Mouse (Mus musculus) hindlimb bud, embryonic 11.5 days (tissue): ENCODE measurements around the gene Camk2n2.
"Not testable (repeated sequence)": the region's sequence is repeated elsewhere in the genome, so short reads cannot be mapped to it uniquely, and the experiment has no call there.

Source experiments
- DNase-seq: peaks from one replicate; pipeline ENCODE4 v3.0.0-alpha.2; 2012; ENCODE audit warnings: low read depth, low spot score; ENCODE audit errors: extremely low spot score

Gene Camk2n2

DNA sequence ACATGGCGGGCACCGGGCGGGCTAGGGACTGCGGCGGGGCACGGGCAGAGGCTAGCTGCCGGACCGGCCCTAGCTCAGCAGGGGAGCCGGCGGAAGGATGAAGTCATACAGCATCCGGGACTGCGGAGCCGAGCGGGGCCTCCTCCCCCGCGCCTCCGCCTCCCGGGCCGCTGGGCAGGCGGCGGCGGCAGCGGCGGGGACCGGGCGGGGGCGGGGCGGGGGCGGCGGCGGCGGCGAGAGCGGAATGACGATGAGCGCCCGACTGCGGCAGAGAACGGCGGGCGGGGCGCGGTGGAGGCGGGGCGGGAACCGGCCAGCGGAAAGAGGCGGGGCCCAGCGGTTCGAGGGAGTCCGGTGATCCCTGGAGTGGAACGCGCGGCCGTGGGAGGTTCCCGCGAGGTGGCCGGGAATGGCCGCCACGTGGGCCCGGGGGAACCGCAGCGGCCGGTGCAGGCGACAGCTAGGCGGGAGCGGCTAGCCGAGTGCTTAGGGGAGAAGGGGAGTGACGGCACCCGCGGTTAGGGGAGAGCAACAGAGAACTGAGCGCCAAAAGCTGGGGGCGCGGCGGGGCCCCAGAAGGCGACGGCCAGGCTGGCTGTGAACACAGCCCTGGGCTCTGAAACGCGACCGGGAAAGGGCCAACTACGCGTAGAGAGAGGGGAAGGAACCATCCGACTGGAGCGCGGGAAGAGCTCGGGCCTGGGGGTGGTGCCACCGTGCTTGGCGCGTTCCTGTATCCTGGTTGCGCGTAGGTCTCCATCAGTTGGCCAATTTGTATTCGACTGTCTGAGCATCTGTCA, at the start of gene Camk2n2:
TSS of gene Camk2n2 (minus strand) at position 97 of the 800 bp plus-strand sequence.
- no peak for DNase-seq

GRCm38 (mm10) chr16:20670291-20670690, 49.2 kb upstream of the Camk2n2 start:
- no peak for DNase-seq

DNA sequence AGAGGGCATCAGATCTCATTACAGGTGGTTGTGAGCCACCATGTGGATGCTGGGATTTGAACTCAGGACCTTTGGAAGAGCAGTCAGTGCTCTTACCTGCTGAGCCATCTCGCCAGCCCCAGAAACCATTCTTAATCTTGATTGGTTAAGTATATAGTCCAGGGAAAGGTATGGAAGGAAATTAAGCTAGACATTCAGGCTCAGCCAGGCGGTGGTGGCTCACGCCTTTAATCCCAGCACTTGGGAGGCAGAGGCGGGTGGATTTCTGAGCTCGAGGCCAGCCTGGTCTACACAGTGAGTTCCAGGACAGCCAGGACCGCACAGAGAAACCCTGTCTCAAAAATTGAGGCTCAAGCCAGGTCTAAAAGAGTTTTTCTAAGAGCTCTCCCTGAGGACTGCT, 46.9 kb upstream of the Camk2n2 start, which contains the start of gene Eif4g1:
TSS of gene Eif4g1 (plus strand) at position 301 of the 400 bp plus-strand sequence.
- not testable (repeated sequence) for DNase-seq

DNA sequence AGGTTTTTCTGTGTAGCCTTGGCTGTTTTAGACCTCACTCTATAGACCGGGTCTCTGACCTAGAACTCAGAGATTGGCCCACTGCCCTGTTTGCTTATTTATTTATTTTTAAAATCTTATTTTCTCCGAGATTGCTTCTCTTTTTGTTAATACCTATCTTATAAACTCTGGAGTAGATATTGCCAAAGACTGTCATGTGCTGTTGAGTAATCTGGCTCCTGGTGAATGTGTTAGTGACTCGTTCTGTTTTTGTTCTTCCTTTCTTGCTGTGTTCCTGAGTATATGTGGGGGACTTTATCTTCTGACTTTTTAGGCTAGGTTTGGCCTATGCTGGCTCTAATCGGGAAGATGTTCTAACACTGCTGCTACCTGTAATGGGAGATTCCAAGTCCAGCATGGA, 36.6 kb upstream of the Camk2n2 start:
- DNase-seq: no peak

- no peak for DNase-seq
Observed at GRCm38 (mm10) chr16:20653315-20653714, 32.2 kb upstream of the Camk2n2 start.

DNA sequence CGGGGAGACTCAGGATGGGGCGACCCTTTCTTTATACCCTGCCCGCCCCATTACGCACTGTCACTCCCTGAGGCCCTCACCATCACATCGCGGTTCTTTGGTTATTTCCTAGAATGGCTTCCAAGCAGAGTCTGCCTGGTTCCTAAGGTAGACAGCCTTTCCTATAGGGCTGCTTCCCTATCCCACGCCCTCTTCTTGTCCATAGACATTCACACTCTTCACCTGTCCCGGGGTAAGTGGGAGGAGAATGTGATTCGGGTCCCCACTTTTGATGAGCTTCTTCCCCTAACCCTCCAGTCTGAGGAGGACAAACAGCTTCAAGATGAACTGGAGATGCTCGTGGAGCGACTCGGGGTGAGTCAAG, 30.8 kb upstream of the Camk2n2 start:
- DNase-seq: no peak

DNA sequence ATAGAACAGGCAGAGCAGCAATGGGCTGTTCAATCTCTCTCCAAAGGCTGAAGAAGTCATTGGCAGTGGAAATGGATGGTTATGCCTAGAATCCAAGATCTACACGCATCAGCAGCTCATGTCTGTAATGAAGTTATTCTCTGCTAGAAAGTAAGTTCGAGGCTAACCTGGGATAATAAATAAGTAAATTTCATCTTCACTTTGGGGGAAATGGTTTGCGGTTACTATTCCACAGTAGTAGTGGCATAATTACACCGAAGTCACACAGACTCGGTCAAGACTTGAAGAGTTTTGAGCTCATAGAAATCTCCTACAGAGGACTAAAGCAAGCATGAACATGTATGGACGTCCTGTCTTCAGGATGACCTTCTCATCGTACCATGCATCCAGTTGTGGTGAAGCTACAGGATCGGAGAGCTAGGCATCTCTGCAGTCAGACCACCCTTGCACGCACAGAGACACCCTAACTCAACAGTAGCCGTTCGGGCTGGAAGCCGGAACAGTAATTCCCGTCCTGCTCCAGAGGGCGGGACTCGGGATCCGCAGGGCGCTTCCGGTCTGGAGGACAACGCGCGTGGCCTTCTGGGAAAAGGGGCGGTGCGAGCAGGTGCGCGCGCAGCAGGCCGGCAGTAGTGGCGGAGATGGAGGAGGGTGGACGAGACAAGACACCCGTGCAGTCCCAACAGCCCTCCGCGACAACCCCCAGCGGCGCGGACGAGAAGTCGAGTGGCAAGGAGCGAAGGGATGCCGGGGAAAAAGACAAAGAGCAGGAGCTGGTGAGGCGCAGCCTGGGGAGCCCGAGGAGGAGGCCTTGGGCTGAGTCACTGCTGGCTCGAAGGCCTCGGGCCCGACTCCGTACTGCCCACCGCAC, 30.2 kb upstream of the Camk2n2 start, which contains the start of gene Psmd2:
TSS of gene Psmd2 (plus strand) at position 577 of the 871 bp plus-strand sequence.
- peak; percentile 72 for DNase-seq

DNA sequence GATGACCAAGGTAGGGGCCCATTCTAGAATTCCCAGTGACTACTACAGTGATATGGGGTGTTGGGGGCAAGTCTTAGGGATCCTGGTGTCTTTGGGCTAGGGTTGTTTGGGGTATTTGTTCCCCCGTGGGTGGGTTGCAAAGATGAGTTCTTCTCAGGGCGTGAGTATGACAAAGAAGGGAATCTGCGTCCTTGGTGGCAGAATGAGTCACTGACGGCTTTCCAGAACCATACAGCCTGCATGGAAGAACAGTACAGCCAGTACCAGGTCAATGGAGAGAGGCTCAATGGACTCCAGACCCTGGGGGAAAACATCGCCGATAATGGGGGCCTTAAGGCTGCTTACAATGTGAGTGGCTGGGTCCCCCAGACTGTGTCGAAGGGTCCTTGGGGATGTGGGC, 22.8 kb upstream of the Camk2n2 start:
- no peak for DNase-seq

DNA sequence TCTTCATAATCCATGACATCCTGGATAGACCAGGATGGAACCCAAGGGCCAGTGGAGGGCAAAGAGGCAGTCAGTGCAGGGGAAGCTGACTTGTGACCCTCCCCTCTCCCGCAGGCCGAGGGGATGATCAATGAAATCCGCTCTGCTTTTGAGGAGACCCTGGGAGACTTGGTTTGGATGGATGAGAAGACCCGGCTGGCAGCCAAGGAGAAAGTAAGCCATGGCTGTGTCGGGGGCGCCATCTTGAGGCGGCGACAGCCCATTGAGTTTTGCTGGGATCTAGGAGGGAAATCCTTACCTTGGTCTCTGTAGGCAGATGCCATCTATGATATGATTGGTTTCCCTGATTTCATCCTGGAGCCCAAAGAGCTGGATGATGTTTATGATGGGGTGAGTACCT, 21.1 kb upstream of the Camk2n2 start:
- no peak for DNase-seq

GRCm38 (mm10) chr16:20638367-20638766, 17.3 kb upstream of the Camk2n2 start:
- no peak for DNase-seq

DNA sequence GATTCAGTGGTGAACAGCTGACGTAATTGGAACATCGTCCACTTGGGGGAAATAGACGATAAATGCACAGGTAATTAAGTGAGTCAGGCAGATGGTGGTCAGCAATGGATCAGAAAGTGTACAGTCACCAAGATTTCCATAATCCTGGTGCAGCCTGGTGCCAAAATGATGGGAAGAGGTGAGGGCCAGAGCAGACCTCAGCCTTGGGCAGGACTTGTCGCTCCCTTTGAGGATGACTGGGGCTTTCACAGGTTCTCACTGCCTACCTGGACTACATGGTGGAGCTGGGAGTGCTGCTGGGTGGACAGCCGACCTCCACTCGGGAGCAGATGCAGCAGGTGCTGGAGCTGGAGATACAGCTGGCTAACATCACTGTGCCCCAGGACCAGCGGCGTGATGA, 16.3 kb upstream of the Camk2n2 start:
- no peak for DNase-seq

- no peak for DNase-seq
Observed at GRCm38 (mm10) chr16:20629731-20630634, 8.9 kb upstream of the Camk2n2 start, which contains the start of gene Ece2. TSS of gene Ece2 (plus strand) at chr16:20629828.

DNA sequence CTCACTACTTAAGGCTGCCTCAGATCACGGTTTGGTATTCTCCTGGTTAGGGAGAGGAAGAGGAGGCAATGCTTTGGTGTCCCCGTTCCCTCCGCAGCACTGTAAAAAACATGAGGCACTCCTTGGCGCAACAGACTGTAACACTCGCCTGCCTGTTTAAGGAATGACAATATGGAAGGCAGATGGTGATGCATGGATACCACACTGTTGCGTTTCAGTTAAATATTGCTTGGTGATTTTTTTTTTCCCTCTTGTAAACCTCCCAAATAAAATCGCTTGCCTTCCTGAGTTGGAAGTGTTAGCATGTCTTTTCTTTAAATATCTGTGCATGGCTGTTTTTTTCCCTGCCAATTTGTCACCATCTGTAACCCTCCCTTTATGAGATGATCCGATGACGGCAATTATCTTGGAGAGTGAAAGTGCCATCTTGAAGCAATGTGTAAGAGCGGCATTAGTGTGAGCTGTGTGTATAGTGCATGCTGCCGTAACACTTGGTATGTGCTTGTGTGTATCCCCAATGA, 7.8 kb upstream of the Camk2n2 start:
- no peak for DNase-seq

DNA sequence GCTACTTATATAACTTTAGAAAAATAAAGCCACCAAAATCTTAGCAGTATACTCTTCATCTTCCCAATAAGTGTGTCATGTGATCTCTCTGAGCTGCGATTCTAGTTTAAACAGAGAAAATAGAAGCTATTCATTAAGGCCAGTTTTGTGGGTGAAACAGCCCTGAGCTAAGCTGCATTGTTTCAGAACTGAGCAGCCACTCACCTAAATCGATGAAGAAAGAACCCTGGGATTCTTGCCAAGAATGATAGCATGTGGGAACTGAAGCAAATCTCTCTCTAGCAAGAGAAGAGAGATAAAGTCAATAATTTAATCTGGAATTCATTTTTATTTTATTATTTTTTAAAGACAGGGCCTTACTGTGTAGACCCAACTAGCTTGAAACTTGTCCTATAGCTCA, 2.1 kb upstream of the Camk2n2 start:
- DNase-seq: no peak

DNA sequence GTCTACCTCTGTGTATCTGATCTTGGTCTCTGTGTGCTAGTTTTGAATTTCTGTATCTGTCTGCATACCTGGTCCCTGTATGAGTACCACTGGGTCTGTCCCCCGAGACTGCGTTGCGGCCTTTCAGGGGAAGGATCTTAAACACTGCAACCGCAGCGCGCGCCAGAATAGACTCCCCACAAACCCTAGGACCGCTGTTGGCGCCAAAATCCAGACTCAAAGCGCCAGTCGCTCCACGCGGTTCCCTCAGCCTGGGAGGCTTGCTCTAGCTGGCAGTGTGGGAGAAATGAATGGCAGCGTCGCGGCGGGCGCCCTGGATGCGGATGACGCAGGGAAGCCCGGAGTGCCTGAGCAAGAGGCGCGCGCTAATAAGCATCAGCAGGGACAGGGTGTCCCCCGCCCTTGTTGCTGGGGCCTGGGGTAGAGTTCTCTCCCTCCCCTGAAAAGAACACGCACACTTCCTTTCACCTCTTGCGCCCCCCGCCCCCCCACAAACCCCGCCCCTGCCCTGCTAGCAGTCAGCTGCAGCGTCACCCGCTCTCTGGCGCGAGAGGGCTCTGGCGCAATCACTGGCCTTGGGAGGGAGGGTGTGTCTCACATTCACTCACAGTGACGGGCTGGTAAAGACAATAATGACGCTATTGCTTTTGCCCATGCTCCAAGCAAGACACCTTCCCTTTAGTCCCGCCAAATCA, 1.1 kb upstream of the Camk2n2 start:
- no peak for DNase-seq

- DNase-seq: no peak
Observed at GRCm38 (mm10) chr16:20620751-20621190, 316 bp downstream of the Camk2n2 start.

DNA sequence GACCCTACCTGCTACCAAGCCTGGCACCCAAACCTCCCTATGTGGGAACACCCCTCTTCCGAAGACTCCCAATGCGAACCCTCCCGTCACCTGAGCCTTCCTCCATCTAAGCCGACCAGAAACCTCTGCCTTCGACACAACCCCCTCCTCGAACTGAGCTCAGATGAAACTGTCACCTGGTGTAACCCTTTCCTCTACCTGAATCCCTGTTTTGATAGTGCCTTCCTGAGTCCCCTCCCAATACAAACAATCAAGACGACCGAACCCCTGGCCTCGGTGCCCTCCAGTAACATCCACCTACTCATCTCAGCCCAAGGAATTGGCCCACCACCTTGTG, 720 bp downstream of the Camk2n2 start:
- no peak for DNase-seq

- no peak for DNase-seq
Observed at GRCm38 (mm10) chr16:20619541-20620398, 1.3 kb downstream of the Camk2n2 start.
